Mouse (Mus musculus) bone marrow macrophage, adult 2 months (primary cell): ENCODE measurements at regions not wholly inside any gene's neighbourhood (a gene's known extent, or its start where the extent isn't known, plus 50 kb on each side); places are given as distances from the start of the nearest gene placed in this dataset.

Experiments
- H3K27ac ChIP-seq: 2 replicates; pipeline ENCODE4 v1.5.1; 2012; ENCODE audit warnings: low read depth, low read length; ENCODE audit not compliant: insufficient read depth
- H3K4me1 ChIP-seq: 2 replicates; pipeline ENCODE4 v1.6.1; 2012; ENCODE audit warnings: low read length; ENCODE audit not compliant: control insufficient read depth, insufficient read depth
- H3K4me3 ChIP-seq: 2 replicates; pipeline ENCODE4 v1.5.1; 2012; ENCODE audit warnings: mild to moderate bottlenecking, low read length, moderate library complexity; ENCODE audit not compliant: insufficient read depth
- CTCF ChIP-seq: IDR thresholded peaks from 2 replicates; pipeline ENCODE4 v1.5.1; 2012; ENCODE audit warnings: low read depth, mild to moderate bottlenecking, low read length, moderate library complexity
- POLR2A ChIP-seq: IDR thresholded peaks from 2 replicates; pipeline ENCODE4 v1.6.1; 2012; ENCODE audit warnings: mild to moderate bottlenecking, low read depth, low read length, borderline replicate concordance

GRCm38 (mm10) chr14:71808863-71809487 is 682.7 kb downstream of the Gm9195 start:
- TF ChIP-seq POLR2A: no peak
- no peak for TF ChIP-seq CTCF
- no peak overlapping the region for H3K27ac ChIP-seq
- no peak overlapping the region for H3K4me3 ChIP-seq
- H3K4me1 ChIP-seq: no peaks in the 10 kb centered on the region

- no peak for TF ChIP-seq CTCF
- no peak for TF ChIP-seq POLR2A
- H3K4me3 ChIP-seq: no peak overlapping the region
Observed at GRCm38 (mm10) chr14:71805624-71806023, 686.0 kb downstream of the Gm9195 start.

GRCm38 (mm10) chr14:71799861-71800260 is 691.8 kb downstream of the Gm9195 start:
- TF ChIP-seq CTCF (no peak), POLR2A (no peak)
- Histone ChIP-seq H3K27ac (no peak overlapping the region), H3K4me1 (no peaks in the 10 kb centered on the region), H3K4me3 (no peak overlapping the region)

More at GRCm38 (mm10) chr14:71805624-71806023, 686.0 kb downstream of the Gm9195 start:
- no peak overlapping the region for H3K27ac ChIP-seq
- no peaks in the 10 kb centered on the region for H3K4me1 ChIP-seq

GRCm38 (mm10) chr14:71795713-71796112 is 695.9 kb downstream of the Gm9195 start:
- TF ChIP-seq POLR2A (no peak), CTCF (no peak)
- Histone ChIP-seq H3K27ac (no peak overlapping the region), H3K4me3 (no peak overlapping the region), H3K4me1 (no peaks in the 10 kb centered on the region)

- Histone ChIP-seq H3K4me3 (no peak overlapping the region), H3K4me1 (no peaks in the 10 kb centered on the region), H3K27ac (no peak overlapping the region)
- no peak for TF ChIP-seq POLR2A
Observed at GRCm38 (mm10) chr14:71776990-71777525, 714.6 kb downstream of the Gm9195 start.

- Histone ChIP-seq H3K27ac (no peak overlapping the region), H3K4me1 (no peaks in the 10 kb centered on the region), H3K4me3 (no peak overlapping the region)
- no peak for TF ChIP-seq POLR2A
- TF ChIP-seq CTCF: no peak
Observed at GRCm38 (mm10) chr14:71766856-71767255, 724.8 kb downstream of the Gm9195 start.

- Histone ChIP-seq H3K4me1 (no peaks in the 10 kb centered on the region), H3K4me3 (no peak overlapping the region), H3K27ac (no peak overlapping the region)
- TF ChIP-seq CTCF (no peak), POLR2A (no peak)
Observed at GRCm38 (mm10) chr14:71728542-71728941, 763.1 kb downstream of the Gm9195 start.

GRCm38 (mm10) chr14:71723526-71723925 is 768.1 kb downstream of the Gm9195 start:
- no peak overlapping the region for H3K27ac ChIP-seq
- H3K4me3 ChIP-seq: no peak overlapping the region
- no peak for TF ChIP-seq POLR2A
- no peaks in the 10 kb centered on the region for H3K4me1 ChIP-seq

- no peak overlapping the region for H3K4me3 ChIP-seq
- H3K4me1 ChIP-seq: no peaks in the 10 kb centered on the region
- no peak overlapping the region for H3K27ac ChIP-seq
- no peak for TF ChIP-seq CTCF
- no peak for TF ChIP-seq POLR2A
Observed at GRCm38 (mm10) chr14:71709528-71710289, 781.9 kb downstream of the Gm9195 start.

GRCm38 (mm10) chr14:71692752-71693437 is 798.7 kb downstream of the Gm9195 start:
- Histone ChIP-seq H3K27ac (no peak overlapping the region), H3K4me3 (no peak overlapping the region), H3K4me1 (no peaks in the 10 kb centered on the region)
- TF ChIP-seq POLR2A (no peak), CTCF (no peak)
